Mouse (Mus musculus): ENCODE results near the gene Cnn2.

GRCm38 (mm10) chr10:79968181-79968580 lies 20.2 kb upstream of the Cnn2 start:
- no peak for TF ChIP-seq CTCF (IDR thresholded peaks at IDR 0.05; ENCODE audit: control insufficient read depth, insufficient read depth, insufficient replicate concordance, low read depth, low read length)
- TF ChIP-seq POLR2A (IDR thresholded peaks at IDR 0.05; ENCODE audit: control insufficient read depth, low read depth, low read length), result no peak

Data from testis, adult 2 months (tissue).